Mouse (Mus musculus) forebrain, postnatal 0 days (tissue): ENCODE data around the gene Yap1. TPM values are rescaled to one million over a fixed set of nuclear protein-coding genes. Genes with fewer than 3 reads are reported as not detected.

Source experiments
- ATAC-seq: fragments of 200-750 bp; cut with Nextera tagmentation; 2 replicates; pipeline ENCODE4 v1.8.0; 2017; ENCODE audit warnings: mild to moderate bottlenecking, moderate library complexity
- DNase-seq: peaks from one replicate; pipeline ENCODE4 v3.0.0-alpha.2; 2015
- H3K27ac ChIP-seq: fragments of 300-500 bp; sonication (generic); 2 replicates; pipeline ENCODE4 v1.5.1; 2014; ENCODE audit warnings: low read depth, mild to moderate bottlenecking, antibody characterized with exemption, low read length, moderate library complexity, mixed read lengths
- H3K27me3 ChIP-seq: fragments of 300-500 bp; sonication (generic); 2 replicates; pipeline ENCODE4 v1.6.1; 2014; ENCODE audit warnings: mild to moderate bottlenecking, low read length, mixed read lengths; ENCODE audit not compliant: insufficient read depth
- H3K36me3 ChIP-seq: fragments of 300-500 bp; sonication (generic); 2 replicates; pipeline ENCODE4 v1.6.1; 2014; ENCODE audit warnings: mild to moderate bottlenecking, moderate library complexity; ENCODE audit not compliant: insufficient read depth
- H3K4me1 ChIP-seq: fragments of 300-500 bp; sonication (generic); 2 replicates; pipeline ENCODE4 v1.6.1; 2014; ENCODE audit warnings: antibody characterized with exemption; ENCODE audit not compliant: insufficient read depth
- H3K4me2 ChIP-seq: fragments of 300-500 bp; sonication (generic); 2 replicates; pipeline ENCODE4 v1.6.1; 2014; ENCODE audit warnings: low read depth, mild to moderate bottlenecking, moderate library complexity
- H3K4me3 ChIP-seq: fragments of 300-500 bp; sonication (generic); 2 replicates; pipeline ENCODE4 v1.5.1; 2014; ENCODE audit warnings: low read depth, low read length, mixed read lengths
- H3K9ac ChIP-seq: fragments of 300-500 bp; sonication (generic); 2 replicates; pipeline ENCODE4 v1.6.1; 2014; ENCODE audit warnings: mild to moderate bottlenecking
- H3K9me3 ChIP-seq: fragments of 300-500 bp; sonication (generic); 2 replicates; pipeline ENCODE4 v1.6.1; 2016; ENCODE audit warnings: low read length
- CTCF ChIP-seq: sonication (generic); IDR thresholded peaks from 2 replicates; pipeline ENCODE4 v1.5.1; 2016; ENCODE audit warnings: antibody characterized with exemption, control low read depth, low read depth
- WGBS: fragments of 180-500 bp; shearing (Covaris S2); extraction: QIAGEN DNeasy Blood & Tissue Kit; methylation state at CpG from one replicate; pipeline ENCODE4 v1.1.7; 2014; 5-methylcytosine and 5-hydroxymethylcytosine counted together
- polyA plus RNA-seq: library from polyadenylated mRNA; unstranded; fragments of >200 nt; fragmentation: Nextera tagmentation; extraction: Ambion mirVana; gene quantifications from 2 replicates; pipeline ENCODE4 v1.2.1, GENCODE M21; 2015
- total RNA-seq: library from RNA; depleted of rRNA; stranded (reverse); fragments of >200 nt; gene quantifications from 2 replicates; pipeline ENCODE4 v1.2.3, GENCODE M21; 2014

Gene Yap1
- total and polyA plus RNA-seq, 2 experiments from 2014 or later, result 4.7 to 14.5 TPM

DNA sequence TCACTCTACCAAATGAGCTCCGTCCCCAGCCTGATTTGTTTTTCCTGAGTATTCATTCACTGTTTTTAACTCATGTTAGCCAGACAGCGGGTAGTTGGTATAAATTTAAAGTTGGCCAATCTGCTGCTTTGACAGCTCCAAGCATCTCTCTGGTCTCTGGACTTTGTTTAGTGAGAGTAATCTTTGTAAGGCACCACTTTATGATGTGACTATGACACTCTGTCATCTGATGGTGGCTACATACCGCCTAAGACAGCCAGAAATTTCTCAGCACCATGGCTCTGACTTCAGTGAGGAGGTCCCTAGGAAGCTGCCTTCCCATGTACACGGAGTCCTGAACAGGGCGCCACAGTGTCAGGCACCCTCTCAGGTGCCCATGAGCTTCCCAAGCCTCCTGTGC is 14.2 kb upstream of the Yap1 start:
- 86% methylated on average over 5 of the region's 5 CpGs for WGBS
- no peak for TF ChIP-seq CTCF
- Histone ChIP-seq H3K27me3 (no peaks in the 10 kb centered on the region), H3K36me3 (peaks cover 3% of the 10 kb centered on the region; the same call in 1 of the 2 replicates), H3K27ac (no peak overlapping the region), H3K4me2 (no peak overlapping the region), H3K4me1 (no peaks in the 10 kb centered on the region), H3K4me3 (no peak overlapping the region), H3K9me3 (no peaks in the 10 kb centered on the region), H3K9ac (no peak overlapping the region)
- DNase-seq, result no peak
- ATAC-seq, result peak; percentile 70

DNA sequence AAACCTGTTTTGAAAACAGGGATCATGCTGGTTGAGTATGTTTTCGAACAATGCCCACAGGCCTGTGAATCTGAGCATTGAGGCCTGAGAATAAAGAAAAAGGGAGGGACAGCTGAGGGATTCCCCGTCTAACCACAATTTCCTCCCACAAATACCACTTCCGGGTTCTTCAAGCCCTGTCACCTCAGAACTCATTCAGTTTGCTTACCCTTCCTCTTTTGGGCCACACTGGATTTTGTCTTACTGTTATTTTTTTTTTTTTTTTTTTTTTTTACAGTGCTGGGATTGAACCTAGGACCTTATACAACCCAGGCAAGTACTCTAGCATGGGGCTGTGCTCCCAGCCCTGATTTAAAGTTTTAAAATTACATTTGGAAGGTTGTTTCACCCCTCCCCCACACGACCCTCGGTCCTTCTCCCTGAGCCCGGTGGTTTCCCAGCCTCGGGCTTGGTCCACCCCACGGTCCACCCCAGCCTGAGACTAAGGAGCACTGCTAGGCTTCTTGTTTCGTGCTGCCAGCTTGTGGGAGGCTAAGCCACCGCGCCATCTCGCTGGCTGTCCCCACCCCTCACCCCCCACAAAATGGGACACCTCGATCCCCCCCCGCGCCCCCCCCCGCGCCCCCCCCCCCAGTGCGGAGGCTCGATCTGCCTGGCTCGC is 13.0 kb upstream of the Yap1 start:
- no peak for DNase-seq
- Histone ChIP-seq H3K27me3 (no peaks in the 10 kb centered on the region), H3K9me3 (no peaks in the 10 kb centered on the region), H3K4me3 (no peak overlapping the region), H3K36me3 (no peaks in the 10 kb centered on the region), H3K4me2 (no peak overlapping the region), H3K27ac (no peak overlapping the region), H3K9ac (no peak overlapping the region), H3K4me1 (no peaks in the 10 kb centered on the region)
- 58% methylated on average over 15 of the region's 20 CpGs for WGBS
- no peak for ATAC-seq
- no peak for TF ChIP-seq CTCF

DNA sequence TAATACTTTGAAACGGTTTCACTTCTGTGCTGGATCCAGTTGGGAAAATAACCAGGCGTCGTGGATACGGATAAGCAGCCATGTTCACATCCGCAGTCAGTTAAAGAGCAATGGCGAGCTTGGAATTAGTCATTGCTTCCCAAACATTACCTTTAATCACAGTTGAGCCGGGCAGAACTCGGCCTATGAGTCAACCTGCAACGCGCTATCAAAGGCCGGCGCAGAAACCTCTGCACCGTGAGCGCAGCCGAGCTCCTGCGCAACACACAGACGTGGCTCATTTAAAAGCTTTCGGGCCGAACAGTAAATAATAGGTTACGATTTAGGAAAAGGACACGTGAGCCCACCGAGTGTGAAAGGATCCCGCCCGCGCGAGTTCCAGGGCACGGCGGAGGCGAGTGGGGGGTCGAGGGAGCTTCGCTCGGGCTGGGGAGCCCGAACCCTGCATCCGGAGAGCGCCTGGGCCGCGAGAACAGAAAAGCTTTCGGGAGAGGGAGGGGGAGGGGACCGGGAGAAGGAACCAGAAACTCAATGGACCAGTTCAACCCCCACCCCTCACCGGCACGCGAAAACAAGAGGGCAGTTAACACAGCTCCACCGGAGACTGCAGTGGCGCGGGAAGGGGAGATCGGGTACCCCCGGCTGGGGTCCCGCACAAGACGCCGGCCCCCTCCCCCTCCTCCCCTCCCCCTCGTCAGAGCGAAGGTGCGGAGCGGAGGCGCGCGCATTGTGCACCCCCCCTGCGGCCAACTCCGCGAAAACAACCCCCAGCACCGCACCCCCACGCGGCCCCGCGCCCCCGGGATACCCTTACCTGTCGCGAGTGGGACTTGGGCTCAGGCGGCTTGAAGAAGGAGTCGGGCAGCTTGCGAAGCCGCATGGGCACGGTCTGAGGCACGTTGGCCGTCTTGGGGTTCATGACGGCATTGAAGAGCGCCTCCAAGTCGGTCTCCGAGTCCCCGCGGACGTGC is 810 bp downstream of the Yap1 start:
- TF ChIP-seq CTCF, result no peak
- H3K27me3 ChIP-seq, result peaks cover 10% of the 10 kb centered on the region; the same call in 1 of the 2 replicates
- peak overlapping the region; percentile 64 for H3K4me3 ChIP-seq
- H3K9me3 ChIP-seq, result no peaks in the 10 kb centered on the region
- H3K36me3 ChIP-seq, result no peaks in the 10 kb centered on the region
- ATAC-seq (peak; percentile 46), DNase-seq (peak; percentile 55)
- peak overlapping the region; percentile 90 for H3K4me2 ChIP-seq
- no peaks in the 10 kb centered on the region for H3K4me1 ChIP-seq
- WGBS, result under 1% methylated on average over 69 of the region's 82 CpGs
- peak overlapping the region; percentile 51 for H3K9ac ChIP-seq
- peak overlapping the region; percentile 57 for H3K27ac ChIP-seq

DNA sequence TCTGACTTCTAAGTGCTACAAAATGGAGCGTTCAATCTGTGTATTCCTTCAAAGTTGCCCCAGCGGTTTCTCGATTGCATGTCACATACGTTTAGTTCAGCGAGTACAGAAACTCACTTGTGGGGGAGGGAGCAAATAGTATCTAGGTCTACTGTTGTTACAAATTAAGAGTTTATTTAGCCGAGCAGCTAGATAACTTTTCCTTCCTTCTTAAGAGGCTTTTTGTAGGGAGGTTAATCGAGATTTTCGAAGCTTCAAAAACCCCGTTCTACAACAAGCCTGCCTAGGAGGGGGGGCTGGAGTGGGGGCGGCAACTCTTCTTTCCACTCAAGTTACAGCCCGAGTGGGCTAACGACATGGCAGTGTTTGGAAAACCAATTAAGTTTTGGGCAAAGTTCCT is 1.6 kb downstream of the Yap1 start:
- Histone ChIP-seq H3K4me2 (peak overlapping the region; percentile 90), H3K9ac (0 out of 2 replicates have a peak overlapping the region, but pooled peaks have one; percentile 51), H3K4me1 (no peaks in the 10 kb centered on the region), H3K27ac (no peak overlapping the region), H3K27me3 (peaks cover 10% of the 10 kb centered on the region; the same call in 1 of the 2 replicates), H3K36me3 (no peaks in the 10 kb centered on the region), H3K9me3 (no peaks in the 10 kb centered on the region), H3K4me3 (peak overlapping the region; percentile 64)
- DNase-seq, result peak; percentile 14
- TF ChIP-seq CTCF, result no peak
- ATAC-seq, result no peak
- WGBS, result 1% methylated on average over 12 of the region's 12 CpGs

DNA sequence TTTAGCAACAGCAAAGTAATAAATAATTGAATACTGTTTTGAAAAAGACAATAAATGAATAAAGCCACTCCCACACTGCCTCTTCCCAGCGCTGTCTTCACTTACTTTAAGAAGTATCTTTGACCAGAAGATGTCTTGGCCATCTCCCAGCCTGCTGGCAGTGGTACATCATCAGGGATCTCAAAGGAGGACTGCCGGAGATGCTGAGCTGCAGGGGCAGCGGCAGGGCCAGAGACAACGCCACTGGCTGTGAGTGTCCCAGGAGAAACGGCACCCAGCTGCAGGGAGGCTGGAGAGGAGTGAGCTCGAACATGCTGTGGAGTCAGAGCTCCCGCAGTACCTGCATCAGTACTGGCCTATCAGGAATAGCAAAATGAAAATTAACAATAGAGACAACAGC is 3.0 kb downstream of the Yap1 start:
- H3K27ac ChIP-seq, result no peak overlapping the region
- no peak overlapping the region for H3K4me2 ChIP-seq
- no peak overlapping the region for H3K9ac ChIP-seq
- DNase-seq (no peak), ATAC-seq (no peak)
- H3K36me3 ChIP-seq, result no peaks in the 10 kb centered on the region
- 31% methylated on average over 7 of the region's 7 CpGs for WGBS
- H3K27me3 ChIP-seq, result peaks cover 10% of the 10 kb centered on the region; the same call in 1 of the 2 replicates
- H3K9me3 ChIP-seq, result no peaks in the 10 kb centered on the region
- no peak for TF ChIP-seq CTCF
- H3K4me1 ChIP-seq, result no peaks in the 10 kb centered on the region
- H3K4me3 ChIP-seq, result no peak overlapping the region

DNA sequence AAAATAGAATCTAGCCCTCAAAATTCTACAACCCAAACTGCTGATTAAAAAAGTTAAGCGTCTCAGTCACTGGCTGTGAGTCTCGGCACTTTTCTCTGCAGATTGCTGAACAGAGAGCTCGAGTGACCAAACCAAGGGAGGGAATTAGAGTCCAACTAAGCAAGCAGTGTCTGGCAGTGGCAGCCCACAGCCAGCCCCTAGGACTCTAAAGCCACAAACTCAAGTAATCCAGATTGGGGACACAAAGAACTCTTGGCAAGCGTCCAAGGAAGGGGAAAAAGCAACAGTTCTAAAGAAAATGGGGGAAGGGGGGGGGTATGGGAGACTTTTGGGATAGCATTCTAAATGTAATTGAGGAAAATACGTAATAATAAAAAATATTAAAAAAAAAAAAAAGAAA is 10.1 kb downstream of the Yap1 start:
- ATAC-seq, result no peak
- DNase-seq, result peak; percentile 38
- WGBS, result 29% methylated on average over 5 of the region's 5 CpGs
- H3K9me3 ChIP-seq, result no peaks in the 10 kb centered on the region
- no peak overlapping the region for H3K9ac ChIP-seq
- H3K4me3 ChIP-seq, result no peak overlapping the region
- TF ChIP-seq CTCF, result no peak
- no peaks in the 10 kb centered on the region for H3K36me3 ChIP-seq
- H3K27ac ChIP-seq, result no peak overlapping the region
- no peaks in the 10 kb centered on the region for H3K27me3 ChIP-seq
- H3K4me2 ChIP-seq, result no peak overlapping the region
- no peaks in the 10 kb centered on the region for H3K4me1 ChIP-seq

DNA sequence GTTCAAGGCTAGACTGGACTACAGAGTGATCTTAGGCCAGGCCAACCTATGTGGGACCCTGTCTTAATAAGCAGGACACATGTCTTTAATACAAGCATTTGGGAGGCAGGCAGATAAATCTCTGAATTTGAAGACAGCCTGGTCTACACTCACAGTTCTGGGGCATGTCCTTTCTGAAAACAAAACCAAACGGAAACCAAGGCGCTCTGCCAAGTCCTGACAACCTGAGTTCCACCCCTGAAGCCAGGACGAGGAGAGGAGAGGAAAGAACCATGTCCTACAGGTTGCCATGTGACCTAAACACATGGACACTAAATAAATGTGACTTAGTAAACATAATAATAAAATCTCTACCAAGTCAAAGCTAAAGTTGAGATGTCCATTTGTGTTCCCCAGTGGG is 11.7 kb downstream of the Yap1 start:
- Histone ChIP-seq H3K27me3 (no peaks in the 10 kb centered on the region), H3K27ac (no peak overlapping the region), H3K36me3 (no peaks in the 10 kb centered on the region), H3K9ac (no peak overlapping the region), H3K4me3 (no peak overlapping the region), H3K9me3 (no peaks in the 10 kb centered on the region), H3K4me2 (no peak overlapping the region), H3K4me1 (no peaks in the 10 kb centered on the region)
- TF ChIP-seq CTCF, result no peak
- ATAC-seq (no peak), DNase-seq (no peak)
- 64% methylated on average over 3 of the region's 3 CpGs for WGBS
